Mouse (Mus musculus): ENCODE data around the gene Polg2.
"Not testable (repeated sequence)": the region's sequence is repeated elsewhere in the genome, so short reads cannot be mapped to it uniquely, and the experiment has no call there.

DNA sequence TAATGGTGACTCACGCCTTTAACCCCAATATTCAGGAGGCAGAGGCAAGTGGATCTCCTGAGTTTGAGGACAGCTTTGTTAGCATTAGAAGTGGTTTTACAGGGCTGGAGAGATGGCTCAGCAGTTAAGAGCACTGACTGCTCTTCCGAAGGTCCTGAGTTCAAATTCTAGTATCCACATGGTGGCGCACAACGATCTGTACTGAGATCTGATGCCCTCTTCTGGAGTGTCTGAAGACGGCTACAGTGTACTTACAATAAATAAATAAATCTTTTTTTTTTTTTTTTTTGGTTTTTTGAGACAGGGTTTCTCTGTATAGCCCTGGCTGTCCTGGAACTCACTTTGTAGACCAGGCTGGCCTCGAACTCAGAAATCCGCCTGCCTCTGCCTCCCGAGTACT, 38.6 kb downstream of the Polg2 start:
- TF ChIP-seq POLR2A (IDR thresholded peaks at IDR 0.05; ENCODE audit: extremely low read depth, insufficient read depth, low read length); CTCF (IDR thresholded peaks at IDR 0.05; ENCODE audit: low read depth, low read length): not testable (repeated sequence)
